26 mouse cellular contexts compared by ENCODE assay signal in genomic region chr5:123129170-123129757, GRCm38 (mm10). TPM values are rescaled to one million over a fixed set of nuclear protein-coding genes. Genes with fewer than 3 reads are reported as not detected.
A peak's percentile ranks its signal among the peaks of the same experiment; 100 is the strongest.
DNase-seq lines count a peak whose midpoint lies in the region; ATAC-seq and TF ChIP-seq lines count a peak whose summit lies in the region.
"Had no signal": no experiment of that assay in that cellular context is flagged by ENCODE, and none has a peak within 500 bp of the region (broad histone marks: within the 10 kb centered on the region; RNA-seq: fewer than 3 reads in every experiment).

No protein-coding gene starts in this region.

- peaks cover 21% of the 10 kb centered on the region for H3K4me1 ChIP-seq in embryonic facial prominence, embryonic 14.5 days (ENCODE audit: control insufficient read depth, insufficient read depth, low read length)
- H3K4me1 ChIP-seq in embryonic facial prominence, embryonic 10.5 days, result peaks cover 40% of the 10 kb centered on the region
- peaks cover 26% of the 10 kb centered on the region for H3K4me1 ChIP-seq in stomach, embryonic 16.5 days (ENCODE audit: control insufficient read depth, insufficient read depth, low read length)
- H3K4me1 ChIP-seq in stomach, postnatal 0 days (replicated peaks; ENCODE audit: control insufficient read depth, insufficient read depth), result peaks cover 3% of the 10 kb centered on the region
- peaks cover 26% of the 10 kb centered on the region for H3K4me1 ChIP-seq in midbrain, embryonic 14.5 days (ENCODE audit: control insufficient read depth, insufficient read depth, low read length)

- WGBS in embryonic facial prominence, embryonic 14.5 days, result 79% methylated on average over 10 of the region's 10 CpGs
- WGBS in embryonic facial prominence, embryonic 10.5 days, result 86% methylated on average over 10 of the region's 10 CpGs
- WGBS in stomach, embryonic 16.5 days, result 85% methylated on average over 10 of the region's 10 CpGs
- WGBS in stomach, postnatal 0 days, result 77% methylated on average over 10 of the region's 10 CpGs
- WGBS in macrophage (ENCODE audit: missing documents), result 38% methylated on average over 9 of the region's 10 CpGs
- 88% methylated on average over 10 of the region's 10 CpGs for WGBS in midbrain, embryonic 14.5 days

- H3K36me3 ChIP-seq in embryonic facial prominence, embryonic 14.5 days (ENCODE audit: control insufficient read depth, insufficient read depth, low read length), result peaks cover 18% of the 10 kb centered on the region; the same call in 1 of the 2 replicates
- H3K36me3 ChIP-seq in embryonic facial prominence, embryonic 10.5 days (replicated peaks), result peaks cover 53% of the 10 kb centered on the region
- H3K36me3 ChIP-seq in stomach, embryonic 16.5 days (ENCODE audit: control insufficient read depth, insufficient read depth, low read length), result no peaks in the 10 kb centered on the region
- H3K36me3 ChIP-seq in stomach, postnatal 0 days (ENCODE audit: control insufficient read depth, insufficient read depth, low read length), result 0 out of 2 replicates have a peak, but pooled peaks cover 2% of the 10 kb centered on the region
- H3K36me3 ChIP-seq in macrophage (ENCODE audit: inconsistent target), result peaks cover 8% of the 10 kb centered on the region; the same call in 1 of the 2 replicates
- peaks cover 74% of the 10 kb centered on the region for H3K36me3 ChIP-seq in midbrain, embryonic 14.5 days (ENCODE audit: control insufficient read depth, insufficient read depth, low read length)
- H3K36me3 ChIP-seq: stomach, embryonic 15.5 days had no signal

- TF ChIP-seq EP300 in stomach, postnatal 0 days (optimal IDR thresholded peaks at IDR 0.05), result no peak

- no peak for TF ChIP-seq CTCF in layer of hippocampus, adult 2 months (conservative IDR thresholded peaks at IDR 0.05)
- TF ChIP-seq CTCF in stomach, postnatal 0 days (IDR thresholded peaks at IDR 0.05; ENCODE audit: low read depth), result no peak

- H3K4me2 ChIP-seq in embryonic facial prominence, embryonic 14.5 days (ENCODE audit: low read depth, low read length), result no peak overlapping the region
- H3K4me2 ChIP-seq in stomach, embryonic 16.5 days (ENCODE audit: low read depth, low read length), result no peak overlapping the region
- H3K4me2 ChIP-seq in stomach, postnatal 0 days (replicated peaks; ENCODE audit: low read depth), result no peak overlapping the region
- no peak overlapping the region for H3K4me2 ChIP-seq in midbrain, embryonic 14.5 days (ENCODE audit: low read length)
- H3K4me2 ChIP-seq: forebrain, embryonic 12.5 days; limb, embryonic 13.5 days; stomach, embryonic 15.5 days had no signal

- H3K79me2 ChIP-seq in macrophage (ENCODE audit: inconsistent target), result peaks cover 7% of the 10 kb centered on the region; the same call in 1 of the 2 replicates

- no peak for DNase-seq in embryonic facial prominence, embryonic 14.5 days (ENCODE audit: low spot score)
- no peak for DNase-seq in embryonic facial prominence, embryonic 10.5 days (ENCODE audit: low spot score)
- no peak for DNase-seq in layer of hippocampus, adult 2 months (ENCODE audit: low spot score in 2 of 2)
- DNase-seq in layer of hippocampus, postnatal 14 days (ENCODE audit: low spot score in 2 of 2), result no peak
- no peak for DNase-seq in stomach, postnatal 0 days (ENCODE audit: low spot score)
- DNase-seq in midbrain, embryonic 14.5 days, result no peak
- DNase-seq: adrenal gland, postnatal 25 days; cerebellum, adult 2 months; gastrocnemius, adult 2 months; heart, postnatal 36 days; kidney, adult 11 months; layer of hippocampus, postnatal 36 days; lung, embryonic 14.5 days had no signal

- no peaks in the 10 kb centered on the region for H3K9me3 ChIP-seq in embryonic facial prominence, embryonic 14.5 days (ENCODE audit: control insufficient read depth, low read length)
- H3K9me3 ChIP-seq in embryonic facial prominence, embryonic 10.5 days, result no peaks in the 10 kb centered on the region
- H3K9me3 ChIP-seq in stomach, embryonic 16.5 days (replicated peaks; ENCODE audit: control insufficient read depth, low read length), result no peaks in the 10 kb centered on the region
- H3K9me3 ChIP-seq in stomach, postnatal 0 days (ENCODE audit: control insufficient read depth, low read length), result no peaks in the 10 kb centered on the region
- H3K9me3 ChIP-seq in midbrain, embryonic 14.5 days (ENCODE audit: control insufficient read depth, low read length), result no peaks in the 10 kb centered on the region
- H3K9me3 ChIP-seq: forebrain, embryonic 12.5 days; G1E; limb, embryonic 13.5 days; stomach, embryonic 15.5 days had no signal

- 0 out of 2 replicates have a peak overlapping the region, but pooled peaks have one; percentile 6 for H3K27ac ChIP-seq in embryonic facial prominence, embryonic 14.5 days (replicated peaks; ENCODE audit: low read depth, low read length)
- no peak overlapping the region for H3K27ac ChIP-seq in embryonic facial prominence, embryonic 10.5 days (replicated peaks)
- peak overlapping the region; percentile 39; the same call in 1 of the 2 replicates for H3K27ac ChIP-seq in layer of hippocampus, adult 2 months
- H3K27ac ChIP-seq in stomach, embryonic 16.5 days (ENCODE audit: low read length), result no peak overlapping the region
- H3K27ac ChIP-seq in stomach, postnatal 0 days (replicated peaks), result no peak overlapping the region
- H3K27ac ChIP-seq in macrophage, result peak overlapping the region; percentile 80
- no peak overlapping the region for H3K27ac ChIP-seq in midbrain, embryonic 14.5 days (replicated peaks; ENCODE audit: low read depth, low read length)
- H3K27ac ChIP-seq: forebrain, embryonic 12.5 days; limb, embryonic 13.5 days had no signal

- no peak overlapping the region for H3K4me3 ChIP-seq in embryonic facial prominence, embryonic 14.5 days (ENCODE audit: low read depth, low read length)
- no peak overlapping the region for H3K4me3 ChIP-seq in embryonic facial prominence, embryonic 10.5 days
- H3K4me3 ChIP-seq in layer of hippocampus, adult 2 months, result no peak overlapping the region
- H3K4me3 ChIP-seq in stomach, embryonic 16.5 days (replicated peaks; ENCODE audit: low read length), result no peak overlapping the region
- no peak overlapping the region for H3K4me3 ChIP-seq in stomach, postnatal 0 days (ENCODE audit: low read depth, low read length)
- peak overlapping the region; percentile 7; the same call in 1 of the 2 replicates for H3K4me3 ChIP-seq in macrophage (ENCODE audit: inconsistent target)
- H3K4me3 ChIP-seq in midbrain, embryonic 14.5 days (replicated peaks; ENCODE audit: low read depth, low read length), result no peak overlapping the region
- H3K4me3 ChIP-seq: forebrain, embryonic 12.5 days; gastrocnemius, adult 2 months; limb, embryonic 13.5 days; stomach, embryonic 15.5 days had no signal

- no peak overlapping the region for H3K9ac ChIP-seq in embryonic facial prominence, embryonic 14.5 days (ENCODE audit: low read depth, low read length)
- H3K9ac ChIP-seq in stomach, embryonic 16.5 days (ENCODE audit: low read length), result peak overlapping the region; percentile 13; the same call in 1 of the 2 replicates
- no peak overlapping the region for H3K9ac ChIP-seq in stomach, postnatal 0 days (ENCODE audit: low read length)
- no peak overlapping the region for H3K9ac ChIP-seq in midbrain, embryonic 14.5 days (replicated peaks; ENCODE audit: low read length)
- H3K9ac ChIP-seq: forebrain, embryonic 12.5 days; lung, embryonic 14.5 days; stomach, embryonic 15.5 days had no signal

- H3K27me3 ChIP-seq in embryonic facial prominence, embryonic 14.5 days (replicated peaks; ENCODE audit: control insufficient read depth, insufficient read depth, low read length), result no peaks in the 10 kb centered on the region
- peaks cover 17% of the 10 kb centered on the region for H3K27me3 ChIP-seq in embryonic facial prominence, embryonic 10.5 days (replicated peaks; ENCODE audit: low read depth, poor library complexity, severe bottlenecking)
- no peaks in the 10 kb centered on the region for H3K27me3 ChIP-seq in stomach, embryonic 16.5 days (ENCODE audit: control insufficient read depth, insufficient read depth, low read length)
- H3K27me3 ChIP-seq in stomach, postnatal 0 days (ENCODE audit: control insufficient read depth, insufficient read depth, low read length), result no peaks in the 10 kb centered on the region
- no peaks in the 10 kb centered on the region for H3K27me3 ChIP-seq in midbrain, embryonic 14.5 days (ENCODE audit: control insufficient read depth, insufficient read depth, low read length)
- H3K27me3 ChIP-seq: limb, embryonic 13.5 days; stomach, embryonic 15.5 days had no signal

- no peak for ATAC-seq in embryonic facial prominence, embryonic 14.5 days (ENCODE audit: low read depth)
- ATAC-seq in stomach, embryonic 16.5 days (ENCODE audit: insufficient read depth, low FRiP score), result no peak
- no peak for ATAC-seq in stomach, postnatal 0 days (ENCODE audit: low FRiP score, low TSS enrichment)
- ATAC-seq in midbrain, embryonic 14.5 days (ENCODE audit: low FRiP score, low TSS enrichment), result no peak
- ATAC-seq: hindbrain, embryonic 16.5 days had no signal

RNA-seq across cellular contexts. Expression of gene Rhof, which starts 3.2 kb away (rescaled TPM):
- polyA plus RNA-seq in embryonic facial prominence, embryonic 14.5 days (2014; fragmentation: Nextera tagmentation; extraction: Ambion mirVana), result 4.1 and 5.2 TPM in 2 replicates
- polyA plus RNA-seq in embryonic facial prominence, embryonic 10.5 days (2016; fragmentation: Nextera tagmentation; extraction: Ambion mirVana), result 1.2 and 2.2 TPM in 2 replicates
- 10 to 100 TPM; 43.3 to 46.3 TPM for total RNA-seq in layer of hippocampus, adult 2 months (2021)
- 10 to 100 TPM; 42.3 to 42.9 TPM for total RNA-seq in layer of hippocampus, postnatal 14 days (2021)
- 2.6 and 3.7 TPM in 2 replicates for polyA plus RNA-seq in stomach, embryonic 16.5 days (2015; fragmentation: Nextera tagmentation; extraction: Ambion mirVana)
- 18.6 and 22.3 TPM in 2 replicates for polyA plus RNA-seq in stomach, postnatal 0 days (2015; fragmentation: Nextera tagmentation; extraction: Ambion mirVana)
- 10 to 100 TPM in 11 of 26 experiments, 1 to 10 TPM in 11, under 1 TPM in 4; 0.31 to 73.6 (median 4.6) TPM for total RNA-seq in macrophage (2018; cell fraction: chromatin; rRNA removed)
- total RNA-seq in macrophage (2018; cell fraction: cytosol; rRNA removed), result 10 to 100 TPM in 8 of 26 experiments, 1 to 10 TPM in 18; 1.3 to 29.5 (median 2.6) TPM
- total RNA-seq in macrophage (2018; cell fraction: nucleus; rRNA removed), result 10 to 100 TPM in 13 of 26 experiments, 1 to 10 TPM in 13; 1.2 to 19.8 (median 9.8) TPM
- 0.73 to 1.9 TPM (median 0.77 TPM) in 3 replicates for polyA plus RNA-seq in macrophage (2018)
- 7.1 and 8.9 TPM in 2 replicates for polyA plus RNA-seq in midbrain, embryonic 14.5 days (2014; fragmentation: Nextera tagmentation; extraction: Ambion mirVana)

RNA-seq across cellular contexts. Expression of gene Setd1b, which starts 12.7 kb away (rescaled TPM):
- 9.8 and 9.9 TPM in 2 replicates for polyA plus RNA-seq in embryonic facial prominence, embryonic 14.5 days (2014; fragmentation: Nextera tagmentation; extraction: Ambion mirVana)
- 8.1 TPM in 2 replicates for polyA plus RNA-seq in embryonic facial prominence, embryonic 10.5 days (2016; fragmentation: Nextera tagmentation; extraction: Ambion mirVana)
- 10 to 100 TPM; 31.2 to 39.4 TPM for total RNA-seq in layer of hippocampus, adult 2 months (2021)
- total RNA-seq in layer of hippocampus, postnatal 14 days (2021), result 10 to 100 TPM; 31.1 to 31.2 TPM
- polyA plus RNA-seq in stomach, embryonic 16.5 days (2015; fragmentation: Nextera tagmentation; extraction: Ambion mirVana), result 6.7 and 7.7 TPM in 2 replicates
- 4.5 and 4.7 TPM in 2 replicates for polyA plus RNA-seq in stomach, postnatal 0 days (2015; fragmentation: Nextera tagmentation; extraction: Ambion mirVana)
- total RNA-seq in macrophage (2018; cell fraction: chromatin; rRNA removed), result 100 to 1,000 TPM in 13 of 26 experiments, 10 to 100 TPM in 13; 18.3 to 239 (median 95.7) TPM
- 10 to 100 TPM in 24 of 26 experiments, 1 to 10 TPM in 2; 8.6 to 39.5 (median 22.5) TPM for total RNA-seq in macrophage (2018; cell fraction: cytosol; rRNA removed)
- 100 to 1,000 TPM in 2 of 26 experiments, 10 to 100 TPM in 24; 19.1 to 231 (median 59.7) TPM for total RNA-seq in macrophage (2018; cell fraction: nucleus; rRNA removed)
- polyA plus RNA-seq in macrophage (2018), result 8.0 to 13.8 TPM (median 9.3 TPM) in 3 replicates
- 14.2 and 15.0 TPM in 2 replicates for polyA plus RNA-seq in midbrain, embryonic 14.5 days (2014; fragmentation: Nextera tagmentation; extraction: Ambion mirVana)

RNA-seq across cellular contexts. Expression of gene Psmd9, which starts 39.9 kb away (rescaled TPM):
- 49.5 and 58.1 TPM in 2 replicates for polyA plus RNA-seq in embryonic facial prominence, embryonic 14.5 days (2014; fragmentation: Nextera tagmentation; extraction: Ambion mirVana)
- 79.1 and 89.3 TPM in 2 replicates for polyA plus RNA-seq in embryonic facial prominence, embryonic 10.5 days (2016; fragmentation: Nextera tagmentation; extraction: Ambion mirVana)
- 10 to 100 TPM; 27.8 to 30.4 TPM for total RNA-seq in layer of hippocampus, adult 2 months (2021)
- 10 to 100 TPM; 30.9 to 42.8 TPM for total RNA-seq in layer of hippocampus, postnatal 14 days (2021)
- polyA plus RNA-seq in stomach, embryonic 16.5 days (2015; fragmentation: Nextera tagmentation; extraction: Ambion mirVana), result 67.5 and 71.0 TPM in 2 replicates
- polyA plus RNA-seq in stomach, postnatal 0 days (2015; fragmentation: Nextera tagmentation; extraction: Ambion mirVana), result 48.6 and 51.4 TPM in 2 replicates
- 10 to 100 TPM in 24 of 26 experiments, 1 to 10 TPM in 2; 8.0 to 43.2 (median 25.0) TPM for total RNA-seq in macrophage (2018; cell fraction: chromatin; rRNA removed)
- total RNA-seq in macrophage (2018; cell fraction: cytosol; rRNA removed), result 10 to 100 TPM; 14.3 to 23.1 (median 18.2) TPM
- total RNA-seq in macrophage (2018; cell fraction: nucleus; rRNA removed), result 10 to 100 TPM in 23 of 26 experiments, 1 to 10 TPM in 3; 7.1 to 33.1 (median 18.5) TPM
- 13.6 to 18.6 TPM (median 16.4 TPM) in 3 replicates for polyA plus RNA-seq in macrophage (2018)
- polyA plus RNA-seq in midbrain, embryonic 14.5 days (2014; fragmentation: Nextera tagmentation; extraction: Ambion mirVana), result 51.3 and 61.2 TPM in 2 replicates

RNA-seq across cellular contexts. Expression of gene Hpd, which starts 53.3 kb away (rescaled TPM):
- polyA plus RNA-seq in embryonic facial prominence, embryonic 14.5 days (2014; fragmentation: Nextera tagmentation; extraction: Ambion mirVana), result not detected in 2 replicates
- not detected in 2 replicates for polyA plus RNA-seq in embryonic facial prominence, embryonic 10.5 days (2016; fragmentation: Nextera tagmentation; extraction: Ambion mirVana)
- not detected for total RNA-seq in layer of hippocampus, adult 2 months (2021)
- total RNA-seq in layer of hippocampus, postnatal 14 days (2021), result not detected
- 3.3 and 4.1 TPM in 2 replicates for polyA plus RNA-seq in stomach, embryonic 16.5 days (2015; fragmentation: Nextera tagmentation; extraction: Ambion mirVana)
- polyA plus RNA-seq in stomach, postnatal 0 days (2015; fragmentation: Nextera tagmentation; extraction: Ambion mirVana), result 0.69 and 0.99 TPM in 2 replicates
- total RNA-seq in macrophage (2018; cell fraction: chromatin; rRNA removed), result not detected
- total RNA-seq in macrophage (2018; cell fraction: cytosol; rRNA removed), result not detected
- not detected for total RNA-seq in macrophage (2018; cell fraction: nucleus; rRNA removed)
- not detected in 3 replicates for polyA plus RNA-seq in macrophage (2018)
- polyA plus RNA-seq in midbrain, embryonic 14.5 days (2014; fragmentation: Nextera tagmentation; extraction: Ambion mirVana), result not detected in 2 replicates
- total RNA-seq: G1E; gastrocnemius, adult 2 months; granulocyte monocyte progenitor cell, adult 5-6 weeks; heart, postnatal 36 days; layer of hippocampus, postnatal 36 days; left cerebral cortex, postnatal 14 days; megakaryocyte progenitor cell, adult 5-6 weeks; monocyte, adult 5-6 weeks had no signal
- polyA plus RNA-seq: CD4-positive, CD25-positive, alpha-beta regulatory T cell, adult 4 months; cerebellum, adult 2 months; forebrain, embryonic 12.5 days; G1E; hindbrain, embryonic 16.5 days; limb, embryonic 13.5 days; lung, embryonic 14.5 days; neural tube, embryonic 11.5 days had no signal

Comparison
In these comparisons a context has a peak if more than half of its experiments do, and no peak if none do; other contexts are left out.
1. H3K27ac ChIP-seq: peak in embryonic facial prominence, embryonic 14.5 days (single experiment), layer of hippocampus, adult 2 months (single experiment) and macrophage (single experiment); none in embryonic facial prominence, embryonic 10.5 days (single experiment), stomach, embryonic 16.5 days (single experiment), stomach, postnatal 0 days (single experiment) and midbrain, embryonic 14.5 days (single experiment).